Mouse (Mus musculus): Measurements from ENCODE around the gene Ranbp6. TPM values are rescaled to one million over a fixed set of nuclear protein-coding genes. Genes with fewer than 3 reads are reported as not detected.
A peak's percentile ranks its signal among the peaks of the same experiment; 100 is the strongest.

Ranbp6 gene
- polyA plus RNA-seq, 1 experiment from 2014 or later: 23.4 TPM

DNA sequence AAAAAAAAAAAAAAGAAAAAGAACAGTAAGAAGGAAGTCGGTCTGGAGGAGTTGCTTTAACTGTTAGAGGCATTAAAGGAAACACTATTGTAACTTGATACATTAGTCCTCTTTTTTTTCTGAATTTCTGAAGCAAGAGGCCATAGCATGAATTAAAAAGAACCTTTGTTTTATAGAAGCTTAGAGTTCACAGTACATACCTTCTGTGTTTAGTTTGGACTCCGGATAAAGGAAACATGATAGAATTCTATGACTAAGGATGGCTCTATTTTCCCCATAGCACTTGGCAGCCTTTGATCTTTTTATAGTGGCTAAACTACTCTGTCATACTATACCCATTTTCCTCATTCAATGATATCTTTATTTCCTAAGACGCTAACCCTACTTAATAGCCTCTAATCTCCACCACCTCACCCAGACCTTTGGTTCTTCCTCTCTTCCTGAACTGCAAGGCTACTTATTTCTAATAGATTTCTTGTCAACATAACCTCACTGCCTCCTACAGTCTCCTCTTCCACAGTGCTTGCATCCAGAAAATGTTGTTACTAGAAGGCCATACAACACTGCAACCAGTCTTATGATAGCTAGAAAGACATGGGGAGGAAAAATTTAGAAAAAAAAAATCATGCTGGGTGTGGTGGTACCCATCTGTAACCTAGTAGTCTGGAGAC lies 22.7 kb upstream of the Ranbp6 start:
- H3K9me3 ChIP-seq: no peaks in the 10 kb centered on the region
- ATAC-seq (ENCODE audit: low FRiP score, low read depth): no peak
- H3K36me3 ChIP-seq: no peaks in the 10 kb centered on the region
- H3K4me3 ChIP-seq: no peak overlapping the region
- H3K27me3 ChIP-seq: no peaks in the 10 kb centered on the region
- 36% methylated on average over 3 of the region's 3 CpGs for WGBS
- no peak overlapping the region for H3K4me2 ChIP-seq (replicated peaks)
- H3K4me1 ChIP-seq: 0 out of 2 replicates have a peak, but pooled peaks cover 4% of the 10 kb centered on the region
- H3K9ac ChIP-seq: no peak overlapping the region
- no peak overlapping the region for H3K27ac ChIP-seq

GRCm38 (mm10) chr19:29830911-29831310 lies 18.1 kb upstream of the Ranbp6 start:
- no peak overlapping the region for H3K4me2 ChIP-seq (replicated peaks)
- no peaks in the 10 kb centered on the region for H3K27me3 ChIP-seq
- ATAC-seq (ENCODE audit: low FRiP score, low read depth): no peak
- 77% methylated on average over 2 of the region's 2 CpGs for WGBS
- no peak overlapping the region for H3K4me3 ChIP-seq
- H3K9me3 ChIP-seq: no peaks in the 10 kb centered on the region
- no peaks in the 10 kb centered on the region for H3K36me3 ChIP-seq
- H3K9ac ChIP-seq: no peak overlapping the region
- no peaks in the 10 kb centered on the region for H3K4me1 ChIP-seq
- H3K27ac ChIP-seq: no peak overlapping the region

DNA sequence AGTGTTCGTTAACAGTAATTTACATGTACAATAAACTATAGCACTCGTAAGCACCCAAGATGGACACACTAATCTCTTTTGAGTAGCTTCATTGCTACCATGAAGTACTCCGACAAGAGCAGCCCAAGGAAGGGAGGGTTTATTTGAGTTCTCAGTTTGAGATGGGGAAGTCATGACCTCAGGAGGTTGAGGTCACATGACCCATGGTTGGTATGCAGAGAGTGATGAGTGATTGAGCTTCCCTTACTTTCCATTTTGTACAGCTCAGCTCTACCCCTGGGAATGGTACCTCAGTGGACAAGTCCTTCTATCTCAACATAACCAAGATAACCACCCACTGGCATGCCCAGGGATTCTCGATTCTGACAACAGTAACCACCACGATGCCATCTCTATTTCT lies 15.8 kb upstream of the Ranbp6 start:
- WGBS: 79% methylated on average over 5 of the region's 5 CpGs
- Histone ChIP-seq H3K36me3 (no peaks in the 10 kb centered on the region), H3K9me3 (no peaks in the 10 kb centered on the region), H3K4me3 (no peak overlapping the region), H3K4me1 (no peaks in the 10 kb centered on the region), H3K4me2 (replicated peaks) (no peak overlapping the region), H3K27ac (no peak overlapping the region), H3K9ac (no peak overlapping the region), H3K27me3 (no peaks in the 10 kb centered on the region)
- no peak for ATAC-seq (ENCODE audit: low FRiP score, low read depth)

- Histone ChIP-seq H3K9me3 (no peaks in the 10 kb centered on the region), H3K4me1 (no peaks in the 10 kb centered on the region), H3K4me2 (replicated peaks) (no peak overlapping the region), H3K9ac (no peak overlapping the region), H3K27ac (no peak overlapping the region), H3K36me3 (no peaks in the 10 kb centered on the region), H3K4me3 (no peak overlapping the region), H3K27me3 (no peaks in the 10 kb centered on the region)
- 81% methylated on average over 1 of the region's 1 CpGs for WGBS
- peak; percentile 81; the same call in 1 of the 2 replicates for ATAC-seq (ENCODE audit: low FRiP score, low read depth)
Measured at GRCm38 (mm10) chr19:29826686-29827085, 13.9 kb upstream of the Ranbp6 start.

DNA sequence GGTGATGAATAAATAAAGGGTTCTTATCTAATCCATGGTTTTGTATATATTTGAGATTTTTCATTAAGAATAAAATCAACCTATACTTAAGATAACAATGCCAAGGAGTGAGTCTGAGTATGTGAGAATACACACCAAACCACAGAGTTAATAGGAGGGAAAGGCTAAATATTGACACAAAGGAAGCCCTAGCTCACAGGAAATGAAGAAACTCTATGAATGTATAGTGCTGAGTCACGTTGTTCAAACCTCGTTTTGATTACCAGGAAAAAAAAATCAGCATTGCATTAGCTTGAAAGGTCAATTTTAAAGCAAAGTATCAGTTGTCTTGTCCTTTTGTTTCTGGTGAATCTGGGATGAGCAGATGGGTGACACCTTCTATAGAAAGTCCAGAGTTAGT lies 12.2 kb upstream of the Ranbp6 start:
- 67% methylated on average over 2 of the region's 2 CpGs for WGBS
- H3K27ac ChIP-seq: no peak overlapping the region
- ATAC-seq (ENCODE audit: low FRiP score, low read depth): no peak

GRCm38 (mm10) chr19:29824034-29824700 lies 11.4 kb upstream of the Ranbp6 start:
- H3K27ac ChIP-seq: no peak overlapping the region
- H3K4me2 ChIP-seq (replicated peaks): no peak overlapping the region
- no peaks in the 10 kb centered on the region for H3K9me3 ChIP-seq
- H3K27me3 ChIP-seq: no peaks in the 10 kb centered on the region
- no peaks in the 10 kb centered on the region for H3K36me3 ChIP-seq
- ATAC-seq (ENCODE audit: low FRiP score, low read depth): no peak
- no peaks in the 10 kb centered on the region for H3K4me1 ChIP-seq
- WGBS: 48% methylated on average over 6 of the region's 6 CpGs
- H3K4me3 ChIP-seq: no peak overlapping the region
- H3K9ac ChIP-seq: no peak overlapping the region

More for the DNA sequence above, 12.2 kb upstream of the Ranbp6 start:
- Histone ChIP-seq H3K4me1 (no peaks in the 10 kb centered on the region), H3K27me3 (no peaks in the 10 kb centered on the region), H3K36me3 (no peaks in the 10 kb centered on the region), H3K9ac (no peak overlapping the region), H3K4me3 (no peak overlapping the region), H3K4me2 (replicated peaks) (no peak overlapping the region), H3K9me3 (no peaks in the 10 kb centered on the region)

GRCm38 (mm10) chr19:29823456-29824010 lies 10.8 kb upstream of the Ranbp6 start:
- WGBS: 63% methylated on average over 12 of the region's 12 CpGs

GRCm38 (mm10) chr19:29820966-29821365 lies 8.2 kb upstream of the Ranbp6 start:
- Histone ChIP-seq H3K9me3 (no peaks in the 10 kb centered on the region), H3K4me1 (no peaks in the 10 kb centered on the region), H3K4me3 (no peak overlapping the region), H3K36me3 (no peaks in the 10 kb centered on the region), H3K4me2 (replicated peaks) (no peak overlapping the region), H3K27me3 (0 out of 2 replicates have a peak, but pooled peaks cover 2% of the 10 kb centered on the region), H3K9ac (no peak overlapping the region), H3K27ac (no peak overlapping the region)
- no peak for ATAC-seq (ENCODE audit: low FRiP score, low read depth)

More at GRCm38 (mm10) chr19:29823456-29824010, 10.8 kb upstream of the Ranbp6 start:
- Histone ChIP-seq H3K36me3 (no peaks in the 10 kb centered on the region), H3K4me1 (no peaks in the 10 kb centered on the region), H3K9ac (no peak overlapping the region), H3K9me3 (no peaks in the 10 kb centered on the region), H3K27me3 (no peaks in the 10 kb centered on the region), H3K4me3 (no peak overlapping the region), H3K4me2 (replicated peaks) (no peak overlapping the region), H3K27ac (no peak overlapping the region)
- ATAC-seq (ENCODE audit: low FRiP score, low read depth): no peak

DNA sequence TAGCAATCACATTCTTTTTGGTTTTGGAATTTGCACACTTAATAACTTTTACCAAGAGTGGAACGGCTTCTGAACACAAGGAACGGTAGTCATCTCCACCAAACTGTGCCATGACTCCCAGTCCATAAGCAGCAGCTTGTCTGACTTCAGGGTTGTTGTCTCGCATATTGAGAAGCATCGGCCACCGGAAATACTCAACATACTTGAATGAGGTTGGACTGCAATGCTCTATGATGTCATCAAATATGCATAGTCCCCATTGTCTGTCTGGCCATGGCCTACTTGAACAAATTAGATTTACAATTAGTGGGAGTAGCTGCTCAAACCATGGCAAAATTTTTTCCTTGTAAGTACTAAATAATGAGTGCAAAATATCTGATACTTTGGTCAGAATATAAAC lies 2.8 kb downstream of the Ranbp6 start:
- peaks cover 17% of the 10 kb centered on the region for H3K4me1 ChIP-seq
- H3K9ac ChIP-seq: no peak overlapping the region
- H3K27me3 ChIP-seq: no peaks in the 10 kb centered on the region
- H3K36me3 ChIP-seq: peaks cover 32% of the 10 kb centered on the region
- no peak overlapping the region for H3K4me3 ChIP-seq
- ATAC-seq (ENCODE audit: low FRiP score, low read depth): no peak
- WGBS: 98% methylated on average over 5 of the region's 5 CpGs
- no peaks in the 10 kb centered on the region for H3K9me3 ChIP-seq
- H3K4me2 ChIP-seq (replicated peaks): no peak overlapping the region
- H3K27ac ChIP-seq: no peak overlapping the region

DNA sequence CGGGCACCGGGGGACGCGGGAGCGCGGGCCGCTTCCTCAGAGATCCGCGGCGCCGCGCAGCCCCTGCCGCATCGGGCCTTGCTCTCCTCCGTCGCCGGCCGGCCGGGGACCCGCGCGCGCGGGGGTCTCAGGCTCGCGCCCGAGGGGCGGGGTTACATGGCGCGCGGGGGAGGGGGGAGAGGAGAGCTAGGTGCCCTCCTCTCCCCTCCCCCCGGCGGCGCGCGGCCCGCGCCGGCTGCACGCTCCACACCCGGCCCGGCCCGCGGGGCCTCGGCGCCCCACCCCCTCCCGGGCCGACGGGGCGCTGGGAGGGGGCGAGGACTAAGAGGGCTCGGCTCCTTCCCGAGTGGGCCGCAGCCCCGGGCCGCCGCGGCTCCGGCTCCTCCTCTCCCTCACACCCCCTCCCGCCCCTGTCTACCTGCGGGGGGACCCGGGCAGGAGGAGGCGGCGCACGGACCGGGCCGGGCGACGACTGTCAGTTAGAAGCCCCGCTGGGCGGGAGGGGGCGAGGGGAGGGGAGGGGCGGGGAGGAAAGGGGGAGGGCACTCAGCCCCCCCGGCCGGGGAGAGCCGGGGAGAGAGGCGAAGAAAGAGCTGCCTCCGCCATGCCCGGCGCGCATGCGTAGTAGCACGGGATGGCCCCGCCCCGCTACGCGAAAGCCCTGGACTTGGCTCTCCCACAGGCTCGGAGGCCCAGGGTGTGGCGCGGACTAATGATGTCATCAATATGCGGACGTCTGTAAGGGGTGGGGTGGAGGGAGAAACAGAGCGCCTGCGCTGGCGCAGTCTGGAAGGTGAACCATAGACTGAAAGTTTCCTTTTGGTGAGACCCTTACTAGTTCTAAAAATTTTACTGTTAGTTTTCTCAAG lies 6.6 kb downstream of the Ranbp6 start, which contains the start of gene 9930021J03Rik:
Gene 9930021J03Rik (minus strand): TSS at position 73 of the 869 bp plus-strand sequence.
- Histone ChIP-seq H3K27me3 (no peaks in the 10 kb centered on the region), H3K9me3 (no peaks in the 10 kb centered on the region), H3K36me3 (peaks cover 26% of the 10 kb centered on the region), H3K4me2 (replicated peaks) (peak within 1 kb of the TSS; percentile 84), H3K4me3 (peak within 1 kb of the TSS; percentile 94), H3K9ac (peak within 1 kb of the TSS; percentile 90), H3K27ac (peak within 1 kb of the TSS; percentile 93), H3K4me1 (peaks cover 14% of the 10 kb centered on the region)
- peak; percentile 91 for ATAC-seq (ENCODE audit: low FRiP score, low read depth)
- under 1% methylated on average over 37 of the region's 95 CpGs for WGBS

DNA sequence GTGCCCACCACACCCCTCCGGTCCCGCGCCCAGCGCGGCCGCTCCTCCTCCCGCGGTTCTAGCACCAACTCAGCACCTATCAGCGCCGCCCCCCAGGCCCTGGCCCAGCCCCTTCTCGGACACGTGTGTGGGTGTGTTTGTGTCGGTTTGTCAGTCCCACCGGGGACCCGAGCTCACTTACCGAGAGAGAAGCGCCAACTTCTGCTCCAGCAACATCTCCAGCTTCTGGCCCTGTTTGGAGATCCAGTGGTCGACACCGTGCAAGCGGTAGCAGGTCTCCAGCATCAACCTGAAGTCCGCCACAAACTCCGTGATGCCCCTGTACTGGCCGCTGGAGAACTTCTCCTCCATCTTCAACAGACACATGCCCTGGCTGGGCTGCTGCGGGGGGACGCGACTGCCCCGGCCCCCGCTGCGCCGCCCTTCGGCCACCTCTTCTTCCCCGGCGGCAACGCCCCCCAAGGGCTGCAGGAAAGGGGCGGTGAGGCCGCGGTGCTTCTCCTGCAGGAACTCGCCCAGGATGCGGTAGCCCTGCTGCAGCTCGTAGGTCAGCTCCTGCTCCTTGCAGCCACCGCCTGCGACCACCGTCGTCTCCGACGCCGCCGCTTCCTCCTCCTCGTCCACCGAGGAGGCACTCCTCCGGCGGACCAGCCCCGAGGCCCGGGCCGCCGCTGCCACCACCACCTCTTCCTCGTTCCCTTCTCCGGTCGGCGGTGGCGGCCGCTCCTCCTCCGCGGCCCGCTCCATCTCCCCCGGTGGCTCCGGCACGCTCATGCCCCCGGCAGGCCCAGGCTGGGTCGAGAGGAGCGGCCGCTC lies 7.5 kb downstream of the Ranbp6 start:
- 0% methylated on average over 69 of the region's 72 CpGs for WGBS
- H3K4me2 ChIP-seq (replicated peaks): peak overlapping the region; percentile 84
- ATAC-seq (ENCODE audit: low FRiP score, low read depth): peak; percentile 75
- H3K9me3 ChIP-seq: no peaks in the 10 kb centered on the region
- H3K27ac ChIP-seq: peak overlapping the region; percentile 93
- peak overlapping the region; percentile 90 for H3K9ac ChIP-seq
- peaks cover 14% of the 10 kb centered on the region for H3K4me1 ChIP-seq
- H3K4me3 ChIP-seq: peak overlapping the region; percentile 94
- H3K36me3 ChIP-seq: peaks cover 17% of the 10 kb centered on the region
- no peaks in the 10 kb centered on the region for H3K27me3 ChIP-seq
